Mouse (Mus musculus) brain, embryonic 14.5 days (tissue): ENCODE results near the gene Sec23b.

Experiments used
- CTCF ChIP-seq: fragments of 200-500 bp; IDR thresholded peaks from 2 replicates; pipeline ENCODE4 v1.5.1; 2012; ENCODE audit warnings: inconsistent platforms, mild to moderate bottlenecking, moderate library complexity, borderline replicate concordance; ENCODE audit not compliant: insufficient read depth, insufficient read length; ENCODE audit errors: extremely low read depth
- POLR2A ChIP-seq: fragments of 200-500 bp; IDR thresholded peaks from 2 replicates; pipeline ENCODE4 v1.6.1; 2012; ENCODE audit warnings: mild to moderate bottlenecking, inconsistent platforms, borderline replicate concordance; ENCODE audit not compliant: poor library complexity, insufficient read depth, insufficient read length, severe bottlenecking; ENCODE audit errors: extremely low read depth

DNA sequence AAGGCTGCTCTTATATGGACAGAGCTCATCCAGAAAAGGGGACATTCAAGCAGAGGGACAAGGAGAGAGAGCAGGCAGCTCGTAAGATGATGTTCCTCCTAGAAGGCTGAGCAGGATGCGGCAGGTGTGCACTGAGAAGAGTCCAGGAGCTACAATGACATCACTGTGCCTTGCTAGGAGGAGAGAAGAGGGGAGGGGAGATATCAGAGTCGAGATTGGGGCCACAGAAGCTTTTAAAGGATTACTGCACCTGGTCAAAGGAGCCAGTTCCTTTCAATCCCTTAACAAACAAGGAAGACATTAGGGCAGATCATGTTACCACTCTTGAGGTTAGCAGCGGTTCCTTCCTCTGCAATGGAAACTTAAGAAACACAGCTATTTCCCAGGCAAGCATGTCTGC, 8.5 kb upstream of the Sec23b start:
- TF ChIP-seq CTCF (no peak), POLR2A (no peak)
